Mouse (Mus musculus): ENCODE results near the gene Pde7b. TPM values are rescaled to one million over a fixed set of nuclear protein-coding genes. Genes with fewer than 3 reads are reported as not detected.
A peak's percentile ranks its signal among the peaks of the same experiment; 100 is the strongest.
"Not testable (repeated sequence)": the region's sequence is repeated elsewhere in the genome, so short reads cannot be mapped to it uniquely, and the experiment has no call there.

Gene Pde7b
- polyA plus RNA-seq, 1 experiment, result not detected

GRCm38 (mm10) chr10:20528544-20529411 lies 196.1 kb downstream of the Pde7b start:
- Histone ChIP-seq H3K27ac (ENCODE audit: insufficient read depth, low read depth, low read length) (no peak overlapping the region), H3K4me3 (ENCODE audit: insufficient read depth, low read depth, low read length) (0 out of 2 replicates have a peak overlapping the region, but pooled peaks have one; percentile 13), H3K4me1 (ENCODE audit: control insufficient read depth, insufficient read depth, low read length) (peaks cover 6% of the 10 kb centered on the region)
- TF ChIP-seq CTCF (IDR thresholded peaks at IDR 0.05; ENCODE audit: insufficient read depth, low read depth, low read length), result no peak
- no peak for TF ChIP-seq POLR2A (IDR thresholded peaks at IDR 0.05; ENCODE audit: insufficient read depth, low read depth, low read length)
- 27% methylated on average over 20 of the region's 20 CpGs for WGBS

DNA sequence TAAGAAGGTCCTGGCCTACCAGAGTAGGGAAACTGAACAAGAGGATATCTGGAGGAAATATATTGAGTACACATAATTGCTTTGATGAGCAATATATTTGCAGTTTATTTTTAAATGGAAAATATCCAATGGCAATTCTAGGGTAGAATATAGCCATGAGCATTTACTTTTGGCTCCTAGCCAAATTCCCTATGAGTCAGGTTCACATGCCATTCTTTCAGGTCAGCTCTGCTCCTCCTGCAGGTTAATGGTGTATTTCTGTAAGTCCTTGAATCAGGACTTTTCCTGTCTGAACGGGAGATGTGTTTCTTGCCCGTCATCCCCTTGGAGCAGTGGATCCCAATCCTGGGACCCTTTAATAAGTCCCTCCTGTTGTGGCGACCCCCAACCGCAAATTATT lies 197.1 kb downstream of the Pde7b start:
- no peak for TF ChIP-seq POLR2A (IDR thresholded peaks at IDR 0.05; ENCODE audit: insufficient read depth, low read depth, low read length)
- no peak for TF ChIP-seq CTCF (IDR thresholded peaks at IDR 0.05; ENCODE audit: insufficient read depth, low read depth, low read length)
- WGBS, result 84% methylated on average over 4 of the region's 4 CpGs
- H3K4me1 ChIP-seq (ENCODE audit: control insufficient read depth, insufficient read depth, low read length), result peaks cover 6% of the 10 kb centered on the region

GRCm38 (mm10) chr10:20518529-20518889 lies 206.4 kb downstream of the Pde7b start:
- H3K4me1 ChIP-seq (ENCODE audit: control insufficient read depth, insufficient read depth, low read length), result no peaks in the 10 kb centered on the region
- 95% methylated on average over 9 of the region's 9 CpGs for WGBS
- no peak overlapping the region for H3K27ac ChIP-seq (ENCODE audit: insufficient read depth, low read depth, low read length)
- TF ChIP-seq POLR2A (IDR thresholded peaks at IDR 0.05; ENCODE audit: insufficient read depth, low read depth, low read length) (no peak), CTCF (IDR thresholded peaks at IDR 0.05; ENCODE audit: insufficient read depth, low read depth, low read length) (no peak)
- H3K4me3 ChIP-seq (ENCODE audit: insufficient read depth, low read depth, low read length), result no peak overlapping the region

More for the DNA sequence above, 197.1 kb downstream of the Pde7b start:
- H3K27ac ChIP-seq (ENCODE audit: insufficient read depth, low read depth, low read length), result no peak overlapping the region
- H3K4me3 ChIP-seq (ENCODE audit: insufficient read depth, low read depth, low read length), result no peak overlapping the region

- H3K4me1 ChIP-seq (ENCODE audit: control insufficient read depth, insufficient read depth, low read length); H3K27ac ChIP-seq (ENCODE audit: insufficient read depth, low read depth, low read length); H3K4me3 ChIP-seq (ENCODE audit: insufficient read depth, low read depth, low read length): not testable (repeated sequence)
- 85% methylated on average over 9 of the region's 9 CpGs for WGBS
Measured at GRCm38 (mm10) chr10:20517756-20518528, 206.9 kb downstream of the Pde7b start.

- H3K27ac ChIP-seq (ENCODE audit: insufficient read depth, low read depth, low read length), result no peak overlapping the region
- no peak overlapping the region for H3K4me3 ChIP-seq (ENCODE audit: insufficient read depth, low read depth, low read length)
- no peaks in the 10 kb centered on the region for H3K4me1 ChIP-seq (ENCODE audit: control insufficient read depth, insufficient read depth, low read length)
- no peak for TF ChIP-seq CTCF (IDR thresholded peaks at IDR 0.05; ENCODE audit: insufficient read depth, low read depth, low read length)
- TF ChIP-seq POLR2A (IDR thresholded peaks at IDR 0.05; ENCODE audit: insufficient read depth, low read depth, low read length), result no peak
- 85% methylated on average over 4 of the region's 4 CpGs for WGBS
Measured at GRCm38 (mm10) chr10:20513891-20514290, 211.0 kb downstream of the Pde7b start.

GRCm38 (mm10) chr10:20513461-20513860 lies 211.4 kb downstream of the Pde7b start:
- Histone ChIP-seq H3K4me1 (ENCODE audit: control insufficient read depth, insufficient read depth, low read length) (no peaks in the 10 kb centered on the region), H3K4me3 (ENCODE audit: insufficient read depth, low read depth, low read length) (no peak overlapping the region), H3K27ac (ENCODE audit: insufficient read depth, low read depth, low read length) (no peak overlapping the region)
- WGBS, result 93% methylated on average over 5 of the region's 5 CpGs
- no peak for TF ChIP-seq POLR2A (IDR thresholded peaks at IDR 0.05; ENCODE audit: insufficient read depth, low read depth, low read length)
- no peak for TF ChIP-seq CTCF (IDR thresholded peaks at IDR 0.05; ENCODE audit: insufficient read depth, low read depth, low read length)

DNA sequence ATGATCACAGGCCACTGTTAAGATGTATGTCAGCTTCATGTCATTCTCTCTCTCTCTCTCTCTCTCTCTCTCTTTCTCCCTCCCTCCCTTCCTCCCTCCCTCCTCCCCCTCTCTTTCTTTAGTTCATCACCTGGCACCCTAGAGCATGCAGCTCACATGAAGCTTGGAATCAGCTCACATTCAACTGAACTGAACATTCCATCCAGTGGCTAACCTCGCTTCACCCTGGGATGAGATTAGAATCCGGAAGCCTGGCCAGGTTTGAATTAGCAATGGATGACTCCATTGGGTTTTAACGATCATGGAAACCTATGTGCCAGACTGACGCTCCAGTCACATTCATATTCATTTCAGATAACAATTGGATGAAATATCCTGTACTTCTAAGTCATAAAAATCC lies 215.1 kb downstream of the Pde7b start:
- no peak for TF ChIP-seq POLR2A (IDR thresholded peaks at IDR 0.05; ENCODE audit: insufficient read depth, low read depth, low read length)
- no peak for TF ChIP-seq CTCF (IDR thresholded peaks at IDR 0.05; ENCODE audit: insufficient read depth, low read depth, low read length)
- no peaks in the 10 kb centered on the region for H3K4me1 ChIP-seq (ENCODE audit: control insufficient read depth, insufficient read depth, low read length)
- no peak overlapping the region for H3K27ac ChIP-seq (ENCODE audit: insufficient read depth, low read depth, low read length)
- H3K4me3 ChIP-seq (ENCODE audit: insufficient read depth, low read depth, low read length), result no peak overlapping the region
- 89% methylated on average over 4 of the region's 4 CpGs for WGBS

DNA sequence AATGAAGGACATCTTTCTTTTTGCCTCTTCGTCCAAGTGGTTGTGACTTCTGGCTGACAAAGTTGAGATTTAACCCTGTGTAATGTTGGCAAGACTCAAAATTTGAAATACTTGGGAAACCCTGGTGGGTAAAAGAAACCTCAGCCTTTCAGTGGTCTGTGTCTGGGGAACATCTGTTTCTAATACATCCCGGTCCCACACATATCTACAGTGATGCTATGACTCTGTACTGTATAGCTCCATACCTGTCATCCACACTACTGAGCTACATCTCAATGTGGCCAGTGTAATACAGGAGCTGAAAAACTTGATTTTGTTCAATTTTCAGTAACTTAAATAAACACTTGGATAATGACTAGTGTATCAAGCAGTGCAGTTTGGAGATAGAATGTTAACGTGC lies 216.4 kb downstream of the Pde7b start:
- 92% methylated on average over 3 of the region's 3 CpGs for WGBS
- Histone ChIP-seq H3K27ac (ENCODE audit: insufficient read depth, low read depth, low read length) (no peak overlapping the region), H3K4me3 (ENCODE audit: insufficient read depth, low read depth, low read length) (no peak overlapping the region), H3K4me1 (ENCODE audit: control insufficient read depth, insufficient read depth, low read length) (no peaks in the 10 kb centered on the region)
- TF ChIP-seq CTCF (IDR thresholded peaks at IDR 0.05; ENCODE audit: insufficient read depth, low read depth, low read length) (no peak), POLR2A (IDR thresholded peaks at IDR 0.05; ENCODE audit: insufficient read depth, low read depth, low read length) (no peak)

GRCm38 (mm10) chr10:20507732-20508412 lies 217.0 kb downstream of the Pde7b start:
- 65% methylated on average over 9 of the region's 9 CpGs for WGBS
- no peak overlapping the region for H3K27ac ChIP-seq (ENCODE audit: insufficient read depth, low read depth, low read length)
- H3K4me1 ChIP-seq (ENCODE audit: control insufficient read depth, insufficient read depth, low read length), result no peaks in the 10 kb centered on the region
- no peak overlapping the region for H3K4me3 ChIP-seq (ENCODE audit: insufficient read depth, low read depth, low read length)
- TF ChIP-seq CTCF (IDR thresholded peaks at IDR 0.05; ENCODE audit: insufficient read depth, low read depth, low read length) (no peak), POLR2A (IDR thresholded peaks at IDR 0.05; ENCODE audit: insufficient read depth, low read depth, low read length) (no peak)
